Mouse (Mus musculus) left cerebral cortex, adult 8-10 months (tissue): Measurements from ENCODE around the gene Ntng1. TPM values are rescaled to one million over a fixed set of nuclear protein-coding genes. Genes with fewer than 3 reads are reported as not detected.
"Not testable (repeated sequence)": the region's sequence is repeated elsewhere in the genome, so short reads cannot be mapped to it uniquely, and the experiment has no call there.

ENCODE experiments used
- DNase-seq, 2 experiments: peaks; one replicate each; pipeline ENCODE4 v3.0.0; 2022; ENCODE audit warnings: low spot score in 2 of 2
- total RNA-seq, 4 experiments: library from RNA; stranded (reverse); gene quantifications; 2 replicates each; pipeline ENCODE4 v1.2.4; 2022

The Ntng1 gene
- total RNA-seq, 4 experiments from 2014 or later = 25.9 to 31.8 (median 27.1) TPM

- DNase-seq = no peak
Observed at GRCm38 (mm10) chr3:109783231-109783630, 360.6 kb downstream of the Ntng1 start.

- DNase-seq = peak; percentile 57 to 75
Observed at GRCm38 (mm10) chr3:109782289-109782951, 361.4 kb downstream of the Ntng1 start.

GRCm38 (mm10) chr3:109781917-109782288 lies 361.9 kb downstream of the Ntng1 start:
- DNase-seq = peak in 1 of 2 experiments; percentile 16

- no peak for DNase-seq
Observed at GRCm38 (mm10) chr3:109775200-109775599, 368.6 kb downstream of the Ntng1 start.

GRCm38 (mm10) chr3:109772120-109772519 lies 371.7 kb downstream of the Ntng1 start:
- DNase-seq = no peak

- no peak for DNase-seq
Observed at GRCm38 (mm10) chr3:109766939-109767338, 376.9 kb downstream of the Ntng1 start.

GRCm38 (mm10) chr3:109765608-109766007 lies 378.2 kb downstream of the Ntng1 start:
- DNase-seq = no peak

GRCm38 (mm10) chr3:109765141-109765540 lies 378.7 kb downstream of the Ntng1 start:
- DNase-seq = no peak

GRCm38 (mm10) chr3:109756426-109756825 lies 387.4 kb downstream of the Ntng1 start:
- DNase-seq = no peak

GRCm38 (mm10) chr3:109747593-109747992 lies 396.2 kb downstream of the Ntng1 start:
- not testable (repeated sequence) for DNase-seq

GRCm38 (mm10) chr3:109740466-109741102 lies 403.2 kb downstream of the Ntng1 start:
- DNase-seq = no peak

- no peak for DNase-seq
Observed at GRCm38 (mm10) chr3:109732327-109733182, 411.3 kb downstream of the Ntng1 start.

GRCm38 (mm10) chr3:109731592-109732230 lies 412.1 kb downstream of the Ntng1 start:
- DNase-seq = no peak

Other genes with a start within 250 kb of the Ntng1 start
- 10 to 100 TPM; 10.8 to 14.0 (median 12.5) TPM for gene Prmt6, start 107.0 kb upstream of the Ntng1 start, total RNA-seq